Mouse (Mus musculus) lung, embryonic 16.5 days (tissue): Measurements from ENCODE around the gene Zfp384. TPM values are rescaled to one million over a fixed set of nuclear protein-coding genes. Genes with fewer than 3 reads are reported as not detected.
A peak's percentile ranks its signal among the peaks of the same experiment; 100 is the strongest.

Experiments
- ATAC-seq: fragments of 200-750 bp; cut with Nextera tagmentation; 2 replicates; pipeline ENCODE4 v1.8.0; 2017; ENCODE audit warnings: low read depth, mild to moderate bottlenecking, moderate library complexity
- H3K27ac ChIP-seq: fragments of 300-500 bp; sonication (generic); 2 replicates; pipeline ENCODE4 v1.5.1; 2014; ENCODE audit warnings: mild to moderate bottlenecking, control low read depth, low read length
- H3K27me3 ChIP-seq: fragments of 300-500 bp; sonication (generic); 2 replicates; pipeline ENCODE4 v1.6.1; 2014; ENCODE audit warnings: low read depth, low read length, mixed read lengths; ENCODE audit not compliant: control insufficient read depth, insufficient read depth
- H3K36me3 ChIP-seq: fragments of 300-500 bp; sonication (generic); 2 replicates; pipeline ENCODE4 v1.6.1; 2014; ENCODE audit warnings: low read length; ENCODE audit not compliant: control insufficient read depth, insufficient read depth
- H3K4me1 ChIP-seq: fragments of 300-500 bp; sonication (generic); replicated peaks from 2 replicates; pipeline ENCODE4 v1.6.1; 2014; ENCODE audit warnings: low read length, mixed read lengths; ENCODE audit not compliant: control insufficient read depth, insufficient read depth
- H3K4me2 ChIP-seq: fragments of 300-500 bp; sonication (generic); 2 replicates; pipeline ENCODE4 v1.6.1; 2014; ENCODE audit warnings: low read depth, low read length, control low read depth
- H3K4me3 ChIP-seq: fragments of 300-500 bp; sonication (generic); 2 replicates; pipeline ENCODE4 v1.5.1; 2014; ENCODE audit warnings: mild to moderate bottlenecking, low read length, control low read depth
- H3K9ac ChIP-seq: fragments of 300-500 bp; sonication (generic); 2 replicates; pipeline ENCODE4 v1.6.1; 2014; ENCODE audit warnings: low read length, control low read depth
- H3K9me3 ChIP-seq: fragments of 300-500 bp; sonication (generic); 2 replicates; pipeline ENCODE4 v1.6.1; 2016; ENCODE audit warnings: low read length; ENCODE audit not compliant: control insufficient read depth
- WGBS: fragments of 180-500 bp; shearing (Covaris S2); extraction: QIAGEN DNeasy Blood & Tissue Kit; methylation state at CpG from one replicate; pipeline ENCODE4 v1.1.7; 2014; 5-methylcytosine and 5-hydroxymethylcytosine counted together
- polyA plus RNA-seq: library from polyadenylated mRNA; unstranded; fragments of >200 nt; fragmentation: Nextera tagmentation; extraction: Ambion mirVana; gene quantifications from 2 replicates; pipeline ENCODE4 v1.2.1, GENCODE M21; 2015

The Zfp384 gene
- 14.0 and 14.3 TPM in 2 replicates for polyA plus RNA-seq

DNA sequence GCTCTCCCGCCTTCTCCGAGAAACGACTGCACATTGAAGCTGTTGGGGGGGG, at the start of gene Zfp384:
Gene Zfp384 (plus strand): TSS at position 17 of the 52 bp plus-strand sequence.
- H3K27ac ChIP-seq, result peak within 1 kb of the TSS; percentile 99
- WGBS, result 0% methylated on average over 3 of the region's 3 CpGs
- no peak for ATAC-seq

GRCm38 (mm10) chr6:124959960-124960359, 49.0 kb upstream of the Zfp384 start:
- H3K4me3 ChIP-seq, result no peak overlapping the region
- H3K9me3 ChIP-seq, result no peaks in the 10 kb centered on the region
- no peak overlapping the region for H3K27ac ChIP-seq
- ATAC-seq, result no peak
- peaks cover 26% of the 10 kb centered on the region for H3K36me3 ChIP-seq
- no peak overlapping the region for H3K9ac ChIP-seq
- peaks cover 8% of the 10 kb centered on the region for H3K4me1 ChIP-seq
- no peaks in the 10 kb centered on the region for H3K27me3 ChIP-seq
- H3K4me2 ChIP-seq, result no peak overlapping the region
- WGBS, result 89% methylated on average over 13 of the region's 13 CpGs

More for the DNA sequence above, at the start of gene Zfp384:
- H3K4me3 ChIP-seq, result peak within 1 kb of the TSS; percentile 76
- H3K4me2 ChIP-seq, result peak within 1 kb of the TSS; percentile 79
- no peaks in the 10 kb centered on the region for H3K27me3 ChIP-seq
- peak within 1 kb of the TSS; percentile 97 for H3K9ac ChIP-seq
- peaks cover 13% of the 10 kb centered on the region for H3K4me1 ChIP-seq
- no peaks in the 10 kb centered on the region for H3K9me3 ChIP-seq
- H3K36me3 ChIP-seq, result peaks cover 7% of the 10 kb centered on the region; the same call in 1 of the 2 replicates

- Histone ChIP-seq H3K4me2 (no peak overlapping the region), H3K9ac (no peak overlapping the region), H3K27ac (no peak overlapping the region), H3K4me1 (peaks cover 9% of the 10 kb centered on the region), H3K27me3 (no peaks in the 10 kb centered on the region), H3K4me3 (no peak overlapping the region), H3K36me3 (peaks cover 24% of the 10 kb centered on the region), H3K9me3 (no peaks in the 10 kb centered on the region)
- ATAC-seq, result no peak
- 90% methylated on average over 12 of the region's 12 CpGs for WGBS
These were observed 47.9 kb upstream of the Zfp384 start for GRCm38 (mm10) chr6:124961021-124961420.

DNA sequence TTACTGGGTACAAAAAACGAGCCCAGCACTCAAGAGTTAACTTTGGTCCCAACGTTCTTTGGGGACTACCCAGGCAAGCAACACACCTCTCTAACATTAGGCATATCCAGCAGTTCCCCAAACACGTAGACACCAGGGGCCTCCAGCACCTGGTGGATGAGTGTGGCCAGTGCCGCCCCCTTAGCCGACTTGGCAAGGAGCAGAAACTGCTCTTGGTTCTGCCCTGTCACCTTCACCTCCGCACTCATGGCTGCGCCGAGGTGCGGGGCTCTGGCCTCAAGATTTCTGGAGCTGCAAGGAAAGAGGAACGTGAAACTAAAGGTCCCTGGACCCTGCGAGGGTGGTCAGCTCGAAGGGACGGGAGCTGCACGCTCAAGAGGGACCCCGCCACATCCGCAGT, 44.3 kb upstream of the Zfp384 start:
- H3K36me3 ChIP-seq, result peaks cover 12% of the 10 kb centered on the region; the same call in 1 of the 2 replicates
- ATAC-seq, result peak; percentile 10; the same call in 1 of the 2 replicates
- H3K9ac ChIP-seq, result peak overlapping the region; percentile 89
- no peaks in the 10 kb centered on the region for H3K9me3 ChIP-seq
- H3K27ac ChIP-seq, result peak overlapping the region; percentile 16; the same call in 1 of the 2 replicates
- H3K4me2 ChIP-seq, result peak overlapping the region; percentile 96
- WGBS, result 24% methylated on average over 16 of the region's 16 CpGs
- no peaks in the 10 kb centered on the region for H3K27me3 ChIP-seq
- peaks cover 11% of the 10 kb centered on the region for H3K4me1 ChIP-seq
- H3K4me3 ChIP-seq, result peak overlapping the region; percentile 80

- peak within 1 kb of the TSS; percentile 89 for H3K9ac ChIP-seq
- peak within 1 kb of the TSS; percentile 88 for H3K27ac ChIP-seq
- H3K9me3 ChIP-seq, result no peaks in the 10 kb centered on the region
- peaks cover 11% of the 10 kb centered on the region for H3K4me1 ChIP-seq
- ATAC-seq, result peak; percentile 96
- H3K4me2 ChIP-seq, result peak within 1 kb of the TSS; percentile 96
- peak within 1 kb of the TSS; percentile 80 for H3K4me3 ChIP-seq
- WGBS, result under 1% methylated on average over 68 of the region's 68 CpGs
- H3K36me3 ChIP-seq, result peaks cover 7% of the 10 kb centered on the region; the same call in 1 of the 2 replicates
- no peaks in the 10 kb centered on the region for H3K27me3 ChIP-seq
These were observed 43.7 kb upstream of the Zfp384 start, which contains the start of gene Cops7a for GRCm38 (mm10) chr6:124965088-124965719. Gene Cops7a, minus strand, starts transcription at chr6:124965538.

GRCm38 (mm10) chr6:124965747-124966146, 43.2 kb upstream of the Zfp384 start:
- 9% methylated on average over 15 of the region's 15 CpGs for WGBS
- no peak for ATAC-seq

GRCm38 (mm10) chr6:124966466-124967118, 42.4 kb upstream of the Zfp384 start:
- no peak for ATAC-seq
- H3K4me2 ChIP-seq, result peak overlapping the region; percentile 63

More at GRCm38 (mm10) chr6:124965747-124966146, 43.2 kb upstream of the Zfp384 start:
- no peaks in the 10 kb centered on the region for H3K27me3 ChIP-seq
- H3K4me1 ChIP-seq, result peaks cover 11% of the 10 kb centered on the region
- peaks cover 5% of the 10 kb centered on the region; the same call in 1 of the 2 replicates for H3K36me3 ChIP-seq
- H3K4me2 ChIP-seq, result peak overlapping the region; percentile 63
- no peaks in the 10 kb centered on the region for H3K9me3 ChIP-seq
- H3K4me3 ChIP-seq, result peak overlapping the region; percentile 80
- peak overlapping the region; percentile 88 for H3K27ac ChIP-seq
- H3K9ac ChIP-seq, result peak overlapping the region; percentile 89

GRCm38 (mm10) chr6:124967766-124968165, 41.2 kb upstream of the Zfp384 start:
- Histone ChIP-seq H3K9ac (no peak overlapping the region), H3K4me3 (no peak overlapping the region), H3K27me3 (no peaks in the 10 kb centered on the region), H3K27ac (no peak overlapping the region), H3K9me3 (no peaks in the 10 kb centered on the region), H3K36me3 (no peaks in the 10 kb centered on the region), H3K4me1 (peaks cover 11% of the 10 kb centered on the region), H3K4me2 (no peak overlapping the region)
- ATAC-seq, result no peak
- WGBS, result 69% methylated on average over 4 of the region's 4 CpGs

More at GRCm38 (mm10) chr6:124966466-124967118, 42.4 kb upstream of the Zfp384 start:
- H3K27me3 ChIP-seq, result no peaks in the 10 kb centered on the region
- peak overlapping the region; percentile 89 for H3K9ac ChIP-seq
- H3K9me3 ChIP-seq, result no peaks in the 10 kb centered on the region
- peak overlapping the region; percentile 80 for H3K4me3 ChIP-seq
- peaks cover under 1% of the 10 kb centered on the region; the same call in 1 of the 2 replicates for H3K36me3 ChIP-seq
- peaks cover 11% of the 10 kb centered on the region for H3K4me1 ChIP-seq
- no peak overlapping the region for H3K27ac ChIP-seq
- WGBS, result 89% methylated on average over 7 of the region's 7 CpGs

DNA sequence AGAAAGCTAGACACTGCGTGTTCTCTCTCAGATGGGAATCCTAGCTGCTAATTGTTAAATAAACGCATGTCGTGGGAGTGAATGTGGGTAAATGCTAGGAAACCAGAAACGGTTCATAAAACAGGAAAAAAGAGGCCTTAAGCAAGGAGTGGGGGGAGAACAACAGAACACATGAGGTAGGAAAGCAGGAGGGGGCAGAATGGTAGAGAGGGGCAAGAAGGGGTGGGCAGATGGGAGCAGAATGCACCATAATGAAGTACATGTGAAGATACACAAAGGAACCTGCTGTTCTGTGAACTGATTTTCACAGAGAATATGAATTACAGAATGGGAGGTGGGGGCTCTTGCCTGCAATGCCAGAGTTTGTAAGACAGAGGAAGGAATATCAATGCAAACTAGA, 16.7 kb upstream of the Zfp384 start:
- no peak overlapping the region for H3K9ac ChIP-seq
- no peak overlapping the region for H3K4me2 ChIP-seq
- WGBS, result 66% methylated on average over 4 of the region's 4 CpGs
- no peak for ATAC-seq
- H3K27ac ChIP-seq, result no peak overlapping the region
- H3K9me3 ChIP-seq, result peaks cover 8% of the 10 kb centered on the region
- peaks cover 45% of the 10 kb centered on the region for H3K27me3 ChIP-seq
- no peak overlapping the region for H3K4me3 ChIP-seq
- peaks cover 6% of the 10 kb centered on the region for H3K4me1 ChIP-seq
- H3K36me3 ChIP-seq, result no peaks in the 10 kb centered on the region
